Mouse (Mus musculus) cerebellum, adult 2 months (tissue): Measurements from ENCODE around the gene Sorcs2.

Experiments used
- CTCF ChIP-seq: fragments of 200-500 bp; IDR thresholded peaks from 2 replicates; pipeline ENCODE4 v1.5.1; 2011; ENCODE audit warnings: low read depth, mild to moderate bottlenecking, control low read depth, low read length, moderate library complexity, borderline replicate concordance; ENCODE audit not compliant: insufficient read depth
- POLR2A ChIP-seq: fragments of 200-500 bp; IDR thresholded peaks from 2 replicates; pipeline ENCODE4 v1.6.1; 2011; ENCODE audit warnings: low read length, control low read depth, borderline replicate concordance; ENCODE audit not compliant: insufficient read depth

- TF ChIP-seq CTCF (no peak), POLR2A (no peak)
Measured at GRCm38 (mm10) chr5:36134302-36134701, 263.6 kb downstream of the Sorcs2 start.
